Comparison of ENCODE assay signal across 9 mouse cellular contexts in the genomic region with DNA sequence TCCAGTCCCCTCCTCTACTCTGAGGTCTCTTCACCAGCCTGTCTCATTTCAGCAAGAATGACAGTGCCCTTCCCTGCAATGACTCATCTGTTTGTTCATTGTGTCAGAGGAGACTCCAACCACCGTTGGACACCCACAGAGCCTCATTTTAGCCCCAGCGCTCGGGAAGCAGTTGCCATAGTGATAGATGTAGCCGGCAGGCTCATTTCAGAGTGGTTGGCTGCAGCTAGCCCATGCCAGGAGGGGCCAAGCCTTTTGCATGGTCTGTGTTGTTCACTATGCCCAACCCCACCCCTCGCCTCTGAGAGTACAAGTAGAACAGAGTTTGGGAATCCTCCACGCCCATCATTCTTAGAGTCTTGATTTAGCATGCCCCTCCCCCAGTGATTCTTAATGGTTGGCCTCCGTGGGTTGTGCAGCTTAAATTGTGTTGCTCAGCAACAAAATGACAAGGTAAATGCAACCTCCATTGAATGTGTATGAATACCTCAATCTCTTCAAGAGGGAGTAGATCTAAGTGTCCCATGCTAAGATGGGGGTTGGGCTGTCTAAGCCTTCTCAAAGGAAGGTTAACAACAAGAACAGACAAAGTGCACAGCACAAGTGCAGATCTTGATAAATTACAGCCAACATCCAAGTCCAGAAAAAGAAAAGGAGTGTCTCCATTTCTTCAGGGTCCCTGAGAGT. TPM values are rescaled to one million over a fixed set of nuclear protein-coding genes. Genes with fewer than 3 reads are reported as not detected.
DNase-seq lines count a peak whose midpoint lies in the region; ATAC-seq lines count a peak whose summit lies in the region.
"Had no signal": no experiment of that assay in that cellular context is flagged by ENCODE, and none has a peak within 500 bp of the region (broad histone marks: within the 10 kb centered on the region; RNA-seq: fewer than 3 reads in every experiment).

No protein-coding gene starts in this region.

- no peak overlapping the region for H3K4me3 ChIP-seq in hindbrain, embryonic 16.5 days (ENCODE audit: low read length)
- H3K4me3 ChIP-seq: stomach, embryonic 15.5 days had no signal

- H3K9ac ChIP-seq in hindbrain, embryonic 16.5 days (ENCODE audit: low read depth, low read length) = no peak overlapping the region
- H3K9ac ChIP-seq: stomach, embryonic 15.5 days had no signal

- ATAC-seq in hindbrain, embryonic 16.5 days = peak; percentile 82

- no peaks in the 10 kb centered on the region for H3K36me3 ChIP-seq in hindbrain, embryonic 16.5 days (ENCODE audit: control insufficient read depth, insufficient read depth, low read length)
- H3K36me3 ChIP-seq: stomach, embryonic 15.5 days had no signal

- peak; percentile 93 for DNase-seq in Muller cell, postnatal 12 days (ENCODE audit: inconsistent ontology term)
- peak; percentile 83 for DNase-seq in embryo, embryonic 10.5 days (ENCODE audit: low spot score)
- DNase-seq in mesoderm, embryonic 11.5 days (ENCODE audit: low read depth, low spot score) = peak; percentile 76
- peak; percentile 77 for DNase-seq in telencephalon, adult 2 months (ENCODE audit: low read depth, low spot score)
- no peak for DNase-seq in spleen, postnatal 14 days (ENCODE audit: low spot score in 2 of 2)
- DNase-seq in thymus, postnatal 10 days (ENCODE audit: low spot score in 2 of 2) = no peak
- DNase-seq in urinary bladder, postnatal 4 days (ENCODE audit: low spot score in 2 of 2) = no peak

- H3K27me3 ChIP-seq in hindbrain, embryonic 16.5 days (replicated peaks; ENCODE audit: control insufficient read depth, insufficient read depth, low read length) = no peaks in the 10 kb centered on the region
- H3K27me3 ChIP-seq: stomach, embryonic 15.5 days had no signal

- 6% methylated on average over 7 of the region's 7 CpGs for WGBS in hindbrain, embryonic 16.5 days

- 0 out of 2 replicates have a peak, but pooled peaks cover 4% of the 10 kb centered on the region for H3K4me1 ChIP-seq in hindbrain, embryonic 16.5 days (ENCODE audit: control insufficient read depth, insufficient read depth, low read depth, low read length)

- peak overlapping the region; percentile 1; the same call in 1 of the 2 replicates for H3K4me2 ChIP-seq in hindbrain, embryonic 16.5 days (ENCODE audit: low read length)
- H3K4me2 ChIP-seq: stomach, embryonic 15.5 days had no signal

- no peak overlapping the region for H3K27ac ChIP-seq in hindbrain, embryonic 16.5 days (ENCODE audit: low read depth, low read length)
- H3K27ac ChIP-seq: stomach, embryonic 15.5 days had no signal

- no peaks in the 10 kb centered on the region for H3K9me3 ChIP-seq in hindbrain, embryonic 16.5 days (ENCODE audit: control insufficient read depth, low read length)
- H3K9me3 ChIP-seq: stomach, embryonic 15.5 days had no signal

RNA-seq across cellular contexts. Expression of a gene that starts 5.3 kb away (rescaled TPM):
- polyA plus RNA-seq in hindbrain, embryonic 16.5 days (2015; fragmentation: Nextera tagmentation; extraction: Ambion mirVana) = 68.3 and 82.9 TPM in 2 replicates

RNA-seq across cellular contexts. Expression of a gene that starts 29.0 kb away (rescaled TPM):
- 16.0 and 17.1 TPM in 2 replicates for polyA plus RNA-seq in hindbrain, embryonic 16.5 days (2015; fragmentation: Nextera tagmentation; extraction: Ambion mirVana)

Comparison
In these comparisons a context has a peak if more than half of its experiments do, and no peak if none do; other contexts are left out.
1. DNase-seq: peak in Muller cell, postnatal 12 days (single experiment), embryo, embryonic 10.5 days (single experiment), mesoderm, embryonic 11.5 days (single experiment) and telencephalon, adult 2 months (single experiment); none in spleen, postnatal 14 days (0 of 2), thymus, postnatal 10 days (0 of 2) and urinary bladder, postnatal 4 days (0 of 2).